Mouse (Mus musculus): Measurements from ENCODE around the gene Tpm4.

Gene Tpm4

DNA sequence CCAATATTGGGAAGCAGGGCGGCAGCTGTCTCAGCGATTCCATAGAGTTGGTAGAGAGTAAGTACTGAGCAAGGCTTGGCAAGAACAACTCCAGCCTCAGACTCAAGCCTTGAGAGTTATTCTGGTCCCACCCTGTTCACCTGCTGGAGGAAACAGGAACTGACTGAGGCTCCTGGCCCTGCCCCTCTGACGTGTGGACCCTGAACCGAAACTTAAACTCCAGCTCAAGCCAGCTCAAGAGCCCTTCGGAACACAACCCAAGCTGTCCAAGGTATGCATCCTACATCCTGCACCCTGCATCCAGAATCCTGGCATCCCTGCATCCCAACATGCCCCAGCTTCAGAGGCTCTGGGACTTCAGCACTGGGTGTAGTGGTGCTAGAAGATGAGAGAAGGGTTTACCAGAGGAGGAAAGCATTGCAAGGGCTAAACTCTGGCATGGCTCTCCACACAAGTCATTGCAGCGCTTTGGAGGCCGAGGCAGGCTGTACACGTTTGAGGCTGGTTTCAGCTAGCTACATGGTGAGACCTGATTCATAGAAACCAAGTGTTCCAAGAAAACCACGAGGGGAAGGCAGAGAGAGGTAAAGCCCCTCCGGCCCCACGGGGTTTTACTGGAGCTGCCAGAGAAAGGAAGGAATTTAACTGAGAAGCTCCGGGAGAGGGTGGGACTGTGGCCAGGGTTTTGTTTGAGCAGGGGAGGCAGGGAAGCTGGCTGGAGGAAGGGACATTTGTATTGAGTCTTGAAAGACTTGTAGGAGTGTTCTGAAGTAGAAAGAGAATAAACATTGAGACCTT, 54.8 kb downstream of the Tpm4 start, which contains the start of gene Hsh2d:
TSS of gene Hsh2d (plus strand) at position 222 of the 798 bp plus-strand sequence.
- DNase-seq (ENCODE audit: low read depth, low spot score): no peak

- DNase-seq (ENCODE audit: low read depth, low spot score): no peak
Observed at GRCm38 (mm10) chr8:72190215-72190539, 55.4 kb downstream of the Tpm4 start.

GRCm38 (mm10) chr8:72192065-72192464, 57.3 kb downstream of the Tpm4 start:
- DNase-seq (ENCODE audit: low read depth, low spot score): no peak

DNA sequence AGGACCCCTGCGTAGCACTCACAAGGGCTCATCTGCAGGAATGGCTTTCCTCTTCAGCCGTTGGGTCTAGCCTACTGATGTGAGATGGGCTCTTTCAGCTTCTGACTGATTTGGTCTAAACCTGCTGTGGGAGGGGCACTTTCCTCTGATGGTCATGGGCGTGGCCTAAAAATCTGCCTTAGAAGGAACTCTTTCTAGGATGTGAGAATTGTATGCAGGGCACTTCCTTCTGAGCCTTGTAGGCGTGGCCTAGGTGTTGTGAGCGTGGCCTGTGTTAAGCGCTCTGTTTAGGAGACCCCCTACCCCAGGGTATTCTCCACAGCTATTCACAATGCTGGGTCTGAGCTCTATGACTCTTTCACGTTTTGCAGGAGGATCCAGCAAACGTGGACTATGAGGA, 63.2 kb downstream of the Tpm4 start:
- no peak for DNase-seq (ENCODE audit: low read depth, low spot score)
